Mouse (Mus musculus) bone marrow, adult 2 months (tissue): ENCODE measurements around the gene Tmem231.

Source experiments
- CTCF ChIP-seq: fragments of 200-500 bp; IDR thresholded peaks from 2 replicates; pipeline ENCODE4 v1.5.1; 2011; ENCODE audit warnings: low read length, control low read depth; ENCODE audit not compliant: control insufficient read depth, insufficient read depth
- POLR2A ChIP-seq: fragments of 200-500 bp; IDR thresholded peaks from 2 replicates; pipeline ENCODE4 v1.6.1; 2011; ENCODE audit warnings: low read depth, mild to moderate bottlenecking, control low read depth, low read length, borderline replicate concordance; ENCODE audit not compliant: control insufficient read depth

DNA sequence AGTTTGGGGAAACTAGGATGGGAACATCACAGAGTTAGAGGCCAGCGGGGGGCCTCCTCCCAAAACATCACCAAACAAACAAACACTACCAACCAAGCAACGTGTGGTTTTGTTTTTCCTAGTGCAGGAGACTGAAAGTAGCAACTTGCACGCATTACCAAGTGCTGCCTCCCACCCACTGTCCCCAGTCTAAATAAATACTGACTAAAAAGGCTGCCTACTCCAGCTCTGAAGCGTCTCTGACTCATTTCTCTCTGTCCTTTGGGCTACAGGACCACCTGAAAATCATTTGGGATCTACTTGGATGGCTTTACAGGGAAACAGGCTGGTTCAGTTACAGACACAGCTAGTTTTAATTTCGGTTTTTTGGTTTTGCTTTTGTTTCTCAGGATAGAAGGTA, 30.7 kb upstream of the Tmem231 start:
- TF ChIP-seq POLR2A (no peak), CTCF (no peak)
